Mouse (Mus musculus): ENCODE results near the gene F2r. TPM values are rescaled to one million over a fixed set of nuclear protein-coding genes. Genes with fewer than 3 reads are reported as not detected.

The F2r gene
- polyA plus RNA-seq, 1 experiment, result 23.6 TPM

DNA sequence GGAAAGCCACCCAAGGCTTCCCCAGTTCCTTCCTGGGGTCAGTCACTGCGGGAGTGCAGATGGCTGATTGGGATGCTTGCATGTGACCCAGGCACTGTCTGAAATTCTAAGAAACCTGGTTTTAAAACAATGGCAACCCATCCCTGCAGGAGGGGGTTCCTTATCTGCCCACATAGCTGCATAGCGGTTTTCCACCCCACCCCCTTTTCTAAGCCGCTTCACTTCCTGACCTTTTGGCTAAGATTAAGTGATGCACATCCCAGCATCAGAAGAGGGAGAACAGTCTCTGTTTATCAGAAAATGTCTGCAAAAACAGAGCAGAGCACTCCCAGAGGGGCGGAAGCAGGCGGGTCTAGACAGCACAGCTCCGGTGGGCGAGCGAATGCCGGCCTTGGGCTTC lies 38.9 kb upstream of the F2r start:
- no peak overlapping the region for H3K4me2 ChIP-seq (ENCODE audit: low read depth)
- no peak overlapping the region for H3ac ChIP-seq (ENCODE audit: control insufficient read depth, insufficient read length)
- H3K27me3 ChIP-seq (ENCODE audit: control insufficient read depth, insufficient read depth, insufficient read length), result no peaks in the 10 kb centered on the region
- no peak overlapping the region for H3K4me3 ChIP-seq
- no peaks in the 10 kb centered on the region for H3K36me3 ChIP-seq (ENCODE audit: control insufficient read depth, insufficient read depth)
- no peaks in the 10 kb centered on the region for H3K79me2 ChIP-seq (ENCODE audit: control insufficient read depth, insufficient read depth)
- TF ChIP-seq REST (IDR thresholded peaks at IDR 0.05; ENCODE audit: insufficient read depth, insufficient read length) (no peak), POLR2AphosphoS2 (IDR thresholded peaks at IDR 0.05; ENCODE audit: insufficient read length, low read depth) (no peak), SRF (IDR thresholded peaks at IDR 0.05; ENCODE audit: control insufficient read depth, insufficient read length, low read depth) (no peak), MYOG (IDR thresholded peaks at IDR 0.05; ENCODE audit: control insufficient read depth in 1 of 3, insufficient read depth in 1 of 3, insufficient read length in 2 of 3, low read depth in 2 of 3) (no peak), E2F4 (IDR thresholded peaks at IDR 0.05; ENCODE audit: insufficient read depth) (no peak)

DNA sequence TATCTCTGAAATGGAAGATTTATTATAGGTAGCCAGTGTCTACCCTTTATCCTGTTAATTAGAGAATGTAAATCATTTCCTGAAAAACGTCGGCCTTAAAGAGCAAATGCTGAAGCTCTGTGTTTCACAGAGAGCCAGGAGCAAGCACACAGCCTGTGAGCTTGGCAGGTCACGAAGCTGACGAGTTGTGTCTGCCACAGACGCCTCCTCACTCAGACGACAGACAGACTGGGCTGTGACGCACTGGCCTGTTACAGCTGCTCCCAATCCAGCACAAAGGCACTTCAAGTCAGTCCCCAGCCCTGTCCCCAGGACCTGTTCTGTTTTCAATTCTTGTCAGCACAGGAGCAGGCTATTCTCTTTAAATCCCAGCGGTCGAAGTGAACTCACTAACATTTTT lies 37.0 kb upstream of the F2r start:
- no peaks in the 10 kb centered on the region for H3K79me2 ChIP-seq (ENCODE audit: control insufficient read depth, insufficient read depth)
- no peak for TF ChIP-seq TCF3 (IDR thresholded peaks at IDR 0.05; ENCODE audit: insufficient read length, low read depth)
- no peak overlapping the region for H3K4me2 ChIP-seq (ENCODE audit: low read depth)
- H3ac ChIP-seq (ENCODE audit: control insufficient read depth, insufficient read length), result no peak overlapping the region
- no peaks in the 10 kb centered on the region for H3K27me3 ChIP-seq (ENCODE audit: control insufficient read depth, insufficient read depth, insufficient read length)
- no peak overlapping the region for H3K4me3 ChIP-seq
- H3K36me3 ChIP-seq (ENCODE audit: control insufficient read depth, insufficient read depth), result no peaks in the 10 kb centered on the region

DNA sequence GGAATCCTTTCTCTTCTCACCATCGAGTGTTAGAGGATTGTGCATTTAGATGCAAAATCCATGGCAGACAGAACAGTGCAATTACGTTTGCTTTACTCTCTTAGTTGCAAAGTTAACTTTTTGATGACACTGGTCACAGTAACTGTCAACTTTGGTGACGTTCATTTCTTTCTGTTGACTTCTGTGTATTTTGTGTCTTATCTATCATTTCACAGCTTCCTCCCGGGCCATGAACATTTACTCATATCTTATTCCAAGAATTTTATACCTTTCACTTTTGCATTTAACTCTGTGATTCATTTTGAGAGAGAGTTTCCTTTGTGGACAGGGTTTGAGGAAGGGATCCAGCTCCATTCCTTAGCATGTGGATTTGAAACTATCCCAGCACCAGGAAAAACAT lies 35.4 kb upstream of the F2r start:
- no peaks in the 10 kb centered on the region for H3K79me2 ChIP-seq (ENCODE audit: control insufficient read depth, insufficient read depth)
- H3K36me3 ChIP-seq (ENCODE audit: control insufficient read depth, insufficient read depth), result no peaks in the 10 kb centered on the region
- no peaks in the 10 kb centered on the region for H3K27me3 ChIP-seq (ENCODE audit: control insufficient read depth, insufficient read depth, insufficient read length)
- H3K4me2 ChIP-seq (ENCODE audit: low read depth), result no peak overlapping the region
- TF ChIP-seq TCF12 (IDR thresholded peaks at IDR 0.05; ENCODE audit: insufficient read depth, poor library complexity, severe bottlenecking) (no peak), CEBPB (IDR thresholded peaks at IDR 0.05; ENCODE audit: insufficient read depth, poor library complexity, severe bottlenecking) (no peak), TCF3 (IDR thresholded peaks at IDR 0.05; ENCODE audit: insufficient read length, low read depth) (no peak), MYOD1 (IDR thresholded peaks at IDR 0.05; ENCODE audit: control insufficient read depth in 1 of 3, insufficient read length in 2 of 3, low read depth in 2 of 3) (no peak), POLR2AphosphoS2 (IDR thresholded peaks at IDR 0.05; ENCODE audit: insufficient read length, low read depth) (no peak), REST (IDR thresholded peaks at IDR 0.05; ENCODE audit: insufficient read depth, insufficient read length) (no peak), POLR2A (IDR thresholded peaks at IDR 0.05; ENCODE audit: insufficient read length, low read depth) (no peak), SRF (IDR thresholded peaks at IDR 0.05; ENCODE audit: control insufficient read depth, insufficient read length, low read depth) (no peak), MAX (IDR thresholded peaks at IDR 0.05; ENCODE audit: low read depth) (no peak), E2F4 (IDR thresholded peaks at IDR 0.05; ENCODE audit: insufficient read depth) (no peak)
- no peak overlapping the region for H3ac ChIP-seq (ENCODE audit: control insufficient read depth, insufficient read length)
- no peak overlapping the region for H3K4me3 ChIP-seq

DNA sequence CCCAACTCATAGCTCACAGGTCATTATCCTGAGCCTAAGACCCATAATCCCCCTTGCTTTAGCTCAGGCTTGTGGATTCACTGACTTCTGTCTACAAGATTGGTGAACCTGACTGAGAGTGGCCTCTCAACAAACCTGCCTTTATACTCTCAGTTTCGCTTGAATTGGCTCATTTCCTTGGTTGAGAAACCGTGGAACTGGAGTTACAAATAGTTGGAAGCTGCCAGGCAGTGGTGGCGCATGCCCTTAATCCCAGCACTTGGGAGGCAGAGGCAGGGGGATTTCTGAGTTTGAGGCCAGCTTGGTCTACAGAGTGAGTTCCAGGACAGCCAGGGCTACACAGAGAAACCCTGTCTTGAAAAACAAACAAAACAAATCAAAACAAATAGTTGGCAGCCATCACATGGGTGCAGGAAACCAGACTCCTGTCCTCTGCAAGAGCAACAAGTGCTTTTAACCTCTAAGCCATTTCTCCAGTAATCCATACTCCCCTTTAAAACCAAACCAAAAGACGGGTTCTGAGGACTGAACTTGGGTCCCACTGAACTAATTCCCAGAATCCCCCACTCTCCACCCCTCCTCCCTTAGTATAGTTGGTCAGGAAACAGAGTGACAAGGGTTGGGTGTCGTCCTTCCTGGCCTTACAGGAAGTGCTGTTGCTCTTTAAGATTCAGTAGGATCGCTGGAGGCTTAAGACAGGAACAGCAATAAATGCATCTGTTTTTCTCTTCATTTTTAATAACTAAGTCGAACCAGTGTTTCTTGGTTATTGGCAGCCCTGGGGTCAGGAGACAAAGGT lies 33.8 kb upstream of the F2r start:
- no peak for TF ChIP-seq POLR2AphosphoS2 (IDR thresholded peaks at IDR 0.05; ENCODE audit: insufficient read length, low read depth)
- TF ChIP-seq REST (IDR thresholded peaks at IDR 0.05; ENCODE audit: insufficient read depth, insufficient read length), result no peak
- H3K27me3 ChIP-seq (ENCODE audit: control insufficient read depth, insufficient read depth, insufficient read length), result no peaks in the 10 kb centered on the region

DNA sequence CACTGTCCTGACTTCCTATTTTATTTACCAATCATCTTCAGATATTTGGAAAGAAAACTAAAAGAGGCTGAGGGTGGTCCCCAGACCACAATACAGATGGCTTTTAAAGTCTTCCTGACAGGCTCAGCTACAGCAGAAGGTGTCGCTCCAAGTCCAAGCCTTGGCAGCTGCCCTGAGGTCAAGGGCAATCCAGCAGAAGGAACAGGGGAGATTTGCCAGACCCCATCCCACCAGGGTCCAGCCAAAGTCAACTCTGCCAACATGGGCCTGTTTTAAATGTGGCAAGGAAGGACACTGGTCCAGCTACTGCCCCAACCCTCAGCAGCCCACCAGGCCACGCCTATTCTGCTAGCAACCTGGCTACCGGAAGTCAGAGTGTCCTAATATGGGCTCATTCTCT lies 31.7 kb upstream of the F2r start:
- H3K79me2 ChIP-seq (ENCODE audit: control insufficient read depth, insufficient read depth), result no peaks in the 10 kb centered on the region
- no peak for TF ChIP-seq SRF (IDR thresholded peaks at IDR 0.05; ENCODE audit: control insufficient read depth, insufficient read length, low read depth)
- no peak for TF ChIP-seq POLR2AphosphoS2 (IDR thresholded peaks at IDR 0.05; ENCODE audit: insufficient read length, low read depth)
- TF ChIP-seq POLR2A (IDR thresholded peaks at IDR 0.05; ENCODE audit: insufficient read length, low read depth), result no peak
- no peak for TF ChIP-seq MAX (IDR thresholded peaks at IDR 0.05; ENCODE audit: low read depth)
- no peak for TF ChIP-seq MYOG (IDR thresholded peaks at IDR 0.05; ENCODE audit: control insufficient read depth in 1 of 3, insufficient read depth in 1 of 3, insufficient read length in 2 of 3, low read depth in 2 of 3)
- TF ChIP-seq TCF12 (IDR thresholded peaks at IDR 0.05; ENCODE audit: insufficient read depth, poor library complexity, severe bottlenecking), result no peak
- no peak for TF ChIP-seq E2F4 (IDR thresholded peaks at IDR 0.05; ENCODE audit: insufficient read depth)
- TF ChIP-seq TCF3 (IDR thresholded peaks at IDR 0.05; ENCODE audit: insufficient read length, low read depth), result no peak
- no peak for TF ChIP-seq USF1 (IDR thresholded peaks at IDR 0.05; ENCODE audit: low read depth)
- H3K4me2 ChIP-seq (ENCODE audit: low read depth), result no peak overlapping the region
- no peaks in the 10 kb centered on the region for H3K27me3 ChIP-seq (ENCODE audit: control insufficient read depth, insufficient read depth, insufficient read length)
- no peak overlapping the region for H3ac ChIP-seq (ENCODE audit: control insufficient read depth, insufficient read length)
- H3K36me3 ChIP-seq (ENCODE audit: control insufficient read depth, insufficient read depth), result no peaks in the 10 kb centered on the region
- no peak overlapping the region for H3K4me3 ChIP-seq

More for the DNA sequence above, 33.8 kb upstream of the F2r start:
- no peak overlapping the region for H3K4me3 ChIP-seq
- H3K79me2 ChIP-seq (ENCODE audit: control insufficient read depth, insufficient read depth), result no peaks in the 10 kb centered on the region
- H3K4me2 ChIP-seq (ENCODE audit: low read depth), result no peak overlapping the region
- no peaks in the 10 kb centered on the region for H3K36me3 ChIP-seq (ENCODE audit: control insufficient read depth, insufficient read depth)
- no peak overlapping the region for H3ac ChIP-seq (ENCODE audit: control insufficient read depth, insufficient read length)

Measured in myocyte (in vitro differentiated cells).